Mouse (Mus musculus) neural tube, embryonic 12.5 days (tissue): Measurements from ENCODE around the gene Gm11273. TPM values are rescaled to one million over a fixed set of nuclear protein-coding genes. Genes with fewer than 3 reads are reported as not detected.
A peak's percentile ranks its signal among the peaks of the same experiment; 100 is the strongest.
"Not testable (repeated sequence)": the region's sequence is repeated elsewhere in the genome, so short reads cannot be mapped to it uniquely, and the experiment has no call there.

ENCODE experiments used
- ATAC-seq: fragments of 200-750 bp; cut with Nextera tagmentation; 2 replicates; pipeline ENCODE4 v1.8.0; 2017; ENCODE audit warnings: low read depth, mild to moderate bottlenecking, moderate TSS enrichment, moderate library complexity; ENCODE audit not compliant: low FRiP score
- H3K27ac ChIP-seq: fragments of 300-500 bp; sonication (generic); 2 replicates; pipeline ENCODE4 v1.5.1; 2016
- H3K27me3 ChIP-seq: fragments of 300-500 bp; sonication (generic); replicated peaks from 2 replicates; pipeline ENCODE4 v1.6.1; 2016; ENCODE audit warnings: mild to moderate bottlenecking
- H3K36me3 ChIP-seq: fragments of 300-500 bp; sonication (generic); 2 replicates; pipeline ENCODE4 v1.6.1; 2016; ENCODE audit warnings: mild to moderate bottlenecking
- H3K4me1 ChIP-seq: fragments of 300-500 bp; sonication (generic); 2 replicates; pipeline ENCODE4 v1.6.1; 2016
- H3K4me2 ChIP-seq: fragments of 300-500 bp; sonication (generic); replicated peaks from 2 replicates; pipeline ENCODE4 v1.6.1; 2016; ENCODE audit warnings: mild to moderate bottlenecking
- H3K4me3 ChIP-seq: fragments of 300-500 bp; sonication (generic); 2 replicates; pipeline ENCODE4 v1.5.1; 2016
- H3K9ac ChIP-seq: fragments of 300-500 bp; sonication (generic); 2 replicates; pipeline ENCODE4 v1.6.1; 2016; ENCODE audit warnings: mild to moderate bottlenecking
- H3K9me3 ChIP-seq: fragments of 300-500 bp; sonication (generic); 2 replicates; pipeline ENCODE4 v1.6.1; 2016; ENCODE audit warnings: mild to moderate bottlenecking
- WGBS: fragments of 180-500 bp; shearing (Covaris S2); methylation state at CpG from one replicate; pipeline ENCODE4 v1.1.7; 2016; 5-methylcytosine and 5-hydroxymethylcytosine counted together
- polyA plus RNA-seq: library from polyadenylated mRNA; unstranded; fragments of >200 nt; fragmentation: Nextera tagmentation; extraction: Ambion mirVana; gene quantifications from 2 replicates; pipeline ENCODE4 v1.2.1, GENCODE M21; 2016

The Gm11273 gene
- polyA plus RNA-seq = 2.4 and 3.0 TPM in 2 replicates

DNA sequence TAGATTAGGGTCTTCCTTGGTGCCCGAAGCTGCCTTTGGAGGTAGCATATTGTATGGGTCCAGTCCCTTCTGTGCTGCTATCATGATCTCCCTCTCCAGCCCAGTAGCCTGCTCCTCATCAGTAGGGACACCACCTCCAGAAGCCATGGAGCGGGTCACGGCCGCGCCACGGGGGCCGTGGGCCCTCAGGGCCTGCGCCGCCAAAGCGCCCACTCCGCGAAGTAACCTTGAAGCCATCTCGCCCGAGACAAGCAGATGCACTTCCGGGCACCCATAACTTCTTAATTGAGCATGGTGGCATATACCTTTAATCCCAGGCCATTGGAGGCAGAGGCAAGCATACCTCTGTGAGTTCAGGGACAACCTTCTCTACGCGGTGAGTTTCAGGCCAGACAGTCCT lies at the start of gene Gm11273:
Gm11273 (minus strand) TSS at position 237 of the 400 bp plus-strand sequence.
- H3K36me3 ChIP-seq, H3K4me1 ChIP-seq, H3K27me3 ChIP-seq, H3K27ac ChIP-seq, H3K9ac ChIP-seq, ATAC-seq, H3K9me3 ChIP-seq, H3K4me3 ChIP-seq, H3K4me2 ChIP-seq: not testable (repeated sequence)
- 93% methylated on average over 17 of the region's 17 CpGs for WGBS

DNA sequence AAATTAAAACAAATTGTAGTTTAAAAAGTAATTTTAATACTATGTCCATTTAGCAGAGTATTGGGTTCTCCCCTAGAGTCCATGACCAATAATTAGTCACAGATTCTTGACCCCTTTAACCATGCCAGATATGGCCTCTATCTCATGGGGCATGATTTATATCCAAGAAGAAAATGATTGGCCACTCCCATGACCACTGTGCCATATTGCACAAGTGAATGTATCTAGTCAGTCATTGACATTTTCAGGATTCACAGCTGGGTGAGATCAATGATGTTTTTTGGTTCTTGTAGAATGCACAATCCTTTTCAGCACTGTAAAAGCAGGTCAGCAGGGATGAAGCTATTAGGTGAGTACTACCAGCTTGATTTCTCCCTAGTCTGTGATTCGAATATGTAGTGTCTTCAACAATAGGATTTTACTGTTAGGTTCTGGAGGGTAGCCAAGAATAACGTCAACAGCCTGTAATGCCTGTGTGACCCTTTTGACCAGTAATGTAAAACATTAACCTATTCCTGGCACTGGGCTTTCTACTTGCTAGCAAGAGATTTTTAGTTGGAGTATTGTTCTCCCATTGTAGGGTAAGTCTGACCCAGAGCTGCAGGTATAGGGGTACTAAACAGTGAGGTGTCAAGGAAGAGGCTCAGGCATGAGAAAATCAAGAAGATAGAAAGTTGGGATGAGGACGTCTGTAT lies 49.3 kb upstream of the Gm11273 start:
- Histone ChIP-seq H3K4me3 (no peak overlapping the region), H3K4me2 (no peak overlapping the region), H3K9me3 (no peaks in the 10 kb centered on the region), H3K9ac (no peak overlapping the region), H3K27ac (no peak overlapping the region), H3K27me3 (no peaks in the 10 kb centered on the region), H3K36me3 (no peaks in the 10 kb centered on the region), H3K4me1 (no peaks in the 10 kb centered on the region)
- ATAC-seq = no peak
- WGBS = 63% methylated on average over 3 of the region's 3 CpGs

GRCm38 (mm10) chr13:21549487-21549886 lies 48.3 kb upstream of the Gm11273 start:
- no peak overlapping the region for H3K4me3 ChIP-seq
- no peak overlapping the region for H3K4me2 ChIP-seq
- WGBS = 91% methylated on average over 3 of the region's 3 CpGs
- H3K4me1 ChIP-seq = no peaks in the 10 kb centered on the region
- ATAC-seq = no peak
- no peak overlapping the region for H3K9ac ChIP-seq
- H3K27me3 ChIP-seq = no peaks in the 10 kb centered on the region
- no peaks in the 10 kb centered on the region for H3K36me3 ChIP-seq
- no peaks in the 10 kb centered on the region for H3K9me3 ChIP-seq
- H3K27ac ChIP-seq = no peak overlapping the region

GRCm38 (mm10) chr13:21542708-21543107 lies 41.5 kb upstream of the Gm11273 start, which contains the start of gene Olfr1366:
Gene Olfr1366, minus strand, starts transcription at chr13:21542808.
- H3K4me3 ChIP-seq = no peak within 1 kb of the TSS
- ATAC-seq = no peak
- no peak within 1 kb of the TSS for H3K27ac ChIP-seq
- no peaks in the 10 kb centered on the region for H3K27me3 ChIP-seq
- H3K4me2 ChIP-seq = no peak within 1 kb of the TSS
- WGBS = 79% methylated on average over 1 of the region's 1 CpGs
- no peaks in the 10 kb centered on the region for H3K36me3 ChIP-seq
- H3K4me1 ChIP-seq = no peaks in the 10 kb centered on the region
- no peak within 1 kb of the TSS for H3K9ac ChIP-seq
- no peaks in the 10 kb centered on the region for H3K9me3 ChIP-seq

GRCm38 (mm10) chr13:21530781-21531201 lies 29.6 kb upstream of the Gm11273 start, which contains the start of gene Zkscan8:
Gene Zkscan8, minus strand, starts transcription at chr13:21531120.
- H3K36me3 ChIP-seq = peaks cover 7% of the 10 kb centered on the region
- under 1% methylated on average over 39 of the region's 39 CpGs for WGBS
- H3K9ac ChIP-seq = peak within 1 kb of the TSS; percentile 96
- H3K27ac ChIP-seq = peak within 1 kb of the TSS; percentile 81
- 0 out of 2 replicates have a peak, but pooled peaks cover 3% of the 10 kb centered on the region for H3K4me1 ChIP-seq
- peak; percentile 99 for ATAC-seq
- H3K4me2 ChIP-seq = peak within 1 kb of the TSS; percentile 62
- H3K9me3 ChIP-seq = no peaks in the 10 kb centered on the region
- H3K4me3 ChIP-seq = peak within 1 kb of the TSS; percentile 83
- H3K27me3 ChIP-seq = no peaks in the 10 kb centered on the region

DNA sequence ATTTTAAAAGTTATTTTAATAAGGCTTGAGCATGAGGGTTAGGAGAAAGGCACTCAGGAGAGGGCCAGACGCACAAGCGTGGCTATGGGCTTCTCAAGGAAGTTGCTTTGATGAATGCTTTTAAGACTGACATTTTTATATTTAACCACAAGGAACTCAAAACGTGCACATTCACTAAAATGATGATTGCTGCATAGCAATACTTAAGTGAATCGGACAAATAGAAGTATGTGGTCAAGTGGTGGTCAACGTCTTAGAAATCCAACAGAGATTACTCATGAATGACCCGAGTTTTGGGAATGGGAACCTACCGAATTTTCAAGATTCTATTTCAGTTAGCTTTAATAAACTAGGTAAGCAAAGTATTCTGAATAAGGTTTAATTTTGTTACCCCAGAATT lies 28.9 kb upstream of the Gm11273 start:
- H3K27ac ChIP-seq = no peak overlapping the region
- no peak overlapping the region for H3K9ac ChIP-seq
- H3K4me1 ChIP-seq = 0 out of 2 replicates have a peak, but pooled peaks cover 3% of the 10 kb centered on the region
- no peak overlapping the region for H3K4me3 ChIP-seq
- H3K9me3 ChIP-seq = no peaks in the 10 kb centered on the region
- 54% methylated on average over 7 of the region's 7 CpGs for WGBS
- peak overlapping the region; percentile 62 for H3K4me2 ChIP-seq
- no peak for ATAC-seq
- H3K36me3 ChIP-seq = peaks cover 12% of the 10 kb centered on the region
- no peaks in the 10 kb centered on the region for H3K27me3 ChIP-seq

DNA sequence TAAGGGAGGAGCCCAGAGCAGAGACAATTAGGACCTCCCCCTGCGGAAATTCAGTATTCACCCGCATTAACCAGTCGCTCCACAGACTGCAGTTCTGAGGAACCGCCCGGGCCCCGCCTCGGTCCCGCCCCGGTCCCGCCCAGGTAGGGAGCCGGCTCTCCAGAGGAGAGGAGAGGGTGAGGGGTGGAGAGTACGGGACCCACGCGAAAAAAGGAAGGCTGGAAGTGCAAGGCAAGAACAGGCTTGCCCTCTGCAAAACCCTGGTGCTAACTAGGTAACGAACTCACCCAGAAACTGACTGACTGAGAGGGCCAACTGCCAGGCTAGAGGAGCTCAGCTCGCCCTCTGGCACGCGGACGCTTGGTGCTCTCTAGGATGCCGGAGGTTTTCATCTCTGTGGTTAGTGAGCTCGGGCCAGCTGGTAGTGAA lies 5.0 kb upstream of the Gm11273 start:
- Histone ChIP-seq H3K36me3 (no peaks in the 10 kb centered on the region), H3K4me1 (no peaks in the 10 kb centered on the region; the same call in 1 of the 2 replicates), H3K9ac (peak overlapping the region; percentile 59), H3K27ac (peak overlapping the region; percentile 57), H3K4me3 (peak overlapping the region; percentile 58), H3K27me3 (no peaks in the 10 kb centered on the region), H3K9me3 (no peaks in the 10 kb centered on the region), H3K4me2 (peak overlapping the region; percentile 67)
- peak; percentile 96 for ATAC-seq
- under 1% methylated on average over 21 of the region's 21 CpGs for WGBS

DNA sequence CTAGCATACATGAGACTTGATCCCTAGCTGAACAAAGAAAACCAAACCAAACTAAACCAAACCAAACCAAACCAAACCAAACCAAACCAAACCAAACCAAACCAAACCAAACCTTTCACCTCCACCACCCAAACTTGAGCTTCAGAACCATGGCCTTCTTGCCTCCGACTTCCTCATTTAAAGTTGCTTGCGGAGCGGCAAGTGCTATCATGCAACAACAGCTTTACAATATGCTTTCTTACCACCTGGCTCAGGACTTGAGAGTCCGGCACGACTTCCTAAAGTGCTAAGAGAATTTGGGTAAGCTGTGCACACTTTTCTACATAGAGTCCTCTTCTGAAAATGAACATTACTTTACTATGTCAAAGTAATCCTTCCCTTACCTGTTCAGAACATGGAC lies 1.1 kb upstream of the Gm11273 start:
- no peak overlapping the region for H3K9ac ChIP-seq
- H3K4me1 ChIP-seq = no peaks in the 10 kb centered on the region; the same call in 1 of the 2 replicates
- no peaks in the 10 kb centered on the region for H3K9me3 ChIP-seq
- no peak overlapping the region for H3K27ac ChIP-seq
- no peak overlapping the region for H3K4me3 ChIP-seq
- no peak for ATAC-seq
- H3K27me3 ChIP-seq = no peaks in the 10 kb centered on the region
- H3K36me3 ChIP-seq = no peaks in the 10 kb centered on the region
- 83% methylated on average over 5 of the region's 5 CpGs for WGBS
- H3K4me2 ChIP-seq = no peak overlapping the region

- no peaks in the 10 kb centered on the region for H3K9me3 ChIP-seq
- H3K36me3 ChIP-seq = no peaks in the 10 kb centered on the region
- no peak within 1 kb of the TSS for H3K9ac ChIP-seq
- H3K4me3 ChIP-seq = no peak within 1 kb of the TSS
- H3K27me3 ChIP-seq = no peaks in the 10 kb centered on the region
- H3K4me1 ChIP-seq = no peaks in the 10 kb centered on the region
- WGBS = 95% methylated on average over 21 of the region's 21 CpGs
- no peak for ATAC-seq
- H3K4me2 ChIP-seq = no peak within 1 kb of the TSS
- no peak within 1 kb of the TSS for H3K27ac ChIP-seq
These were observed 6.1 kb downstream of the Gm11273 start, which contains the start of gene AK157302 for GRCm38 (mm10) chr13:21495080-21495479. Gene AK157302, plus strand, starts transcription at chr13:21495223.

DNA sequence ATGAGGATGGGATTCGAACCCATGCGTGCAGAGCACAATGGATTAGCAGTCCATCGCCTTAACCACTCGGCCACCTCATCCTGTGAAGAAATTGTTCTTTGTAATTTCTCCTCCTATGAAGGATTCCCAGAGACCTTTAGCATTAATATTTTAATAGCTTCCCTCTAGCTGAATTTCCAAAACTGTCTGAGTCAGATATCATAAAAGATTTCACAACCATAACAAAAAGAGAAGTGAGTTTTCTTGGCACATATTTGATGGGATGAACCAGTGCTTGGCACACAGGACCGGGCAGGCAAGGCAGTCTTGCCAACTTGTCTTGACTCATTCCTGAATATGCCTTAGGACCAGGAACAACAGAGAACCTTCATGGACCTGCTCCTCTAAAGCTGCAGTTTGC lies 8.4 kb downstream of the Gm11273 start:
- Histone ChIP-seq H3K27ac (no peak overlapping the region), H3K4me3 (no peak overlapping the region), H3K27me3 (no peaks in the 10 kb centered on the region), H3K36me3 (no peaks in the 10 kb centered on the region), H3K4me1 (no peaks in the 10 kb centered on the region), H3K4me2 (no peak overlapping the region), H3K9ac (no peak overlapping the region), H3K9me3 (no peaks in the 10 kb centered on the region)
- no peak for ATAC-seq
- WGBS = 94% methylated on average over 5 of the region's 5 CpGs

- H3K4me1 ChIP-seq = no peaks in the 10 kb centered on the region
- no peak overlapping the region for H3K4me3 ChIP-seq
- H3K4me2 ChIP-seq = no peak overlapping the region
- no peaks in the 10 kb centered on the region for H3K9me3 ChIP-seq
- no peak overlapping the region for H3K9ac ChIP-seq
- H3K27ac ChIP-seq = no peak overlapping the region
- no peak for ATAC-seq
- WGBS = 91% methylated on average over 1 of the region's 1 CpGs
- H3K36me3 ChIP-seq = peaks cover 18% of the 10 kb centered on the region; the same call in 1 of the 2 replicates
- no peaks in the 10 kb centered on the region for H3K27me3 ChIP-seq
These were observed 14.3 kb downstream of the Gm11273 start for GRCm38 (mm10) chr13:21486881-21487280.

DNA sequence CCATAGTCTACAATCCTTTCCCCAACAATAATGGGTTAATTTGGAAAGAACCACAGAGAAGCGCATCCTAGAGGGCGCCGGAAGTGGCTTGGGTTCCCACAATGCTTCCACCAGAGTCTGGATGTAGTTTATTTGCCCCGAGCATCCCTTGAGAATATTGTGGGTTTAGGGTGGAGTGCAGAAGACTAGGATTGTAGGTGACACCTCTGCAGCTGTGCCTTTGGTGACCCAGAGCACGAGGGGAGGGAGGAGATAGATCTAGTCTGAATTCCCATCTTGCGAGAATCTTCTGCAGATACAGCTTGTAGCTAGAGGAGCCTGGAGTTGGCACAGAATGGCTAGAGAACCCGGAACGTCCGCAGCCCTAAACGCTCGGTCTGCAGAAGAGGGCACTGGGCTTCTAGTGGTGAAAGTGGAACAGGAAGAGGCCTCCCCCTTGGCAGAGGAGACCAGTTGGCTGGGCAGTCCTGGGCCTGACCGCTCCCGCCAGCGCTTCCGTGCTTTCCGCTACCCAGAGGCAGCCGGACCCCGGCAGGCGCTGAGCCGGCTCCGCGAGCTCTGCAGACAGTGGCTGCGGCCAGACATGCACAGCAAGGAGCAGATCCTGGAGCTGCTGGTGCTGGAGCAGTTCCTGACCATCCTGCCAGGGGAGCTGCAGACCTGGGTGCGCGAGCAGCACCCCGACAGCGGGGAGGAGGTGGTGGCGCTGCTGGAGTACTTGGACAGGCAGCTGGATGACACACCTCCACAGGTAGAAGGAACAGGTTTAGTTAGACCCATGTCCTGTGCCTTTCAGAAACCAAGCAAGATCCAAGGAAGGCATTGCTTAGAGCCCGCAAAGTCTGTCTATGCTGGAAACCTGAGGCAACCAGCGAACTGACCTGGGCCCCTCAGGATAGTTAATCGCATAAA lies 22.2 kb downstream of the Gm11273 start, which contains the start of the genes Zkscan4 and Gm10065:
Zkscan4 (plus strand) TSS at position 149 of the 912 bp plus-strand sequence.
Gm10065 (minus strand) TSS at position 683 of the 912 bp plus-strand sequence.
- not testable (repeated sequence) for H3K27me3 ChIP-seq, H3K36me3 ChIP-seq, H3K9me3 ChIP-seq, H3K4me1 ChIP-seq
- ATAC-seq = peak; percentile 92
- Histone ChIP-seq H3K4me3 (peak within 1 kb of the TSS; percentile 55), H3K4me2 (peak within 1 kb of the TSS; percentile 68), H3K27ac (0 out of 2 replicates have a peak within 1 kb of the TSS, but pooled peaks have one; percentile 4), H3K9ac (peak within 1 kb of the TSS; percentile 66)
- 5% methylated on average over 31 of the region's 31 CpGs for WGBS
